Mouse (Mus musculus) adipose tissue, adult 10 weeks (tissue): ENCODE measurements around the gene Hist1h4k. TPM values are rescaled to one million over a fixed set of nuclear protein-coding genes. Genes with fewer than 3 reads are reported as not detected.

ENCODE experiments used
- polyA plus RNA-seq: library from polyadenylated mRNA; stranded (reverse); fragments of 350-450 nt; fragmentation: Illumina TruSeq; extraction: RNeasy Lipid Tissue Mini Kit (QIAGEN cat#74804); gene quantifications from one replicate; pipeline ENCODE4 v1.2.3, GENCODE M21; 2014; ENCODE audit warnings: low read depth, low replicate concordance

Gene Hist1h4k
- not detected for polyA plus RNA-seq

DNA sequence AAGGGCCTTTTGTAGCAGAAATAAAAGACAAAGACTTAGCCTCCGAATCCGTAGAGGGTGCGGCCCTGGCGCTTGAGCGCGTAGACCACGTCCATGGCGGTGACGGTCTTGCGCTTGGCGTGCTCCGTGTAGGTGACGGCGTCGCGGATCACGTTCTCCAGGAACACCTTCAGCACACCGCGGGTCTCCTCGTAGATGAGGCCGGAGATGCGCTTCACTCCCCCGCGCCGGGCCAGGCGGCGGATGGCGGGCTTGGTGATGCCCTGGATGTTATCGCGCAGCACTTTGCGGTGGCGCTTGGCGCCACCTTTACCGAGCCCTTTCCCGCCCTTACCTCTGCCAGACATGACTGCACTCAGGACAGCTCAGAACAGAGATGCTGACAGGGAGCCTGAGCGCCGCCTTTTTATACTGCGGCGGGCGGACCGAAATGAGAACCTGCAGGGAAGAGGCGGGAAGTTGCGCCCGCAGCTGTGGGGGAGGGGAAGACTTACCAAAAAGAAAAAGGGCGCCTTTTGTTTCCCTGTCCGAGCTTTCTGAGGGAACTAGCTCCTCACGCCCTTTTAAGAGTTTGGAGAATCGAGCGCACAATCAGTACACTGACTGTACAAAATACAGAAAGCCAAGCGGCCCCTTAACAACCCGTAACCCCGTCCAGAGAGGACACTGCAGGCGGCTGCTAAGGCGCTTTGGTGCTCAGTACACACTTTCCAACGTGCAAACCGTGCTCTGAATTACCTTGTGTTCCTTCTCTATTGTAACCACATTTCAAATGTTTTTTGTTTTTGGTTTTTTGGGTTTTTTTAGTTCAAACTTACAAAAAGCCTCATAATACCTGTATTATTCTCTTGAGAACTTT lies at the start of gene Hist1h4k:
TSS of gene Hist1h4k (minus strand) at position 347 of the 859 bp plus-strand sequence.

GRCm38 (mm10) chr13:21786899-21787629 lies 36.8 kb upstream of the Hist1h4k start, which contains the start of the genes Hist1h2an and Hist1h2bp:
TSS of gene Hist1h2an (minus strand) at chr13:21787218.
TSS of gene Hist1h2bp (plus strand) at chr13:21787461.

DNA sequence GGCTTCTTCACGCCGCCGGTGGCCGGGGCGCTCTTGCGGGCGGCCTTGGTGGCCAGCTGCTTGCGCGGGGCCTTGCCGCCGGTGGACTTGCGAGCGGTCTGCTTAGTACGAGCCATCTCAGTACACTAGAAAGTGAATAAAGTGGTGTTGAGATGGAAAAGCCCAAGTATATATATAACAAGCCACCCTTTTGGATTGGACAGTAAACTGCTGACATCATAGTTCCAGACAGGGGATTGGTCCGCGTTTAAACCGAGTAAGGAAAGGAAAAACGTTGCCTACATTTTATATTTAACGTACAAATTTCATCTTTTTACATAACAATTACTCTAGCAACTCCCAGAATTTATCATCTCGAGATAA lies 32.9 kb upstream of the Hist1h4k start, which contains the start of gene Hist1h3i:
TSS of gene Hist1h3i (minus strand) at position 116 of the 363 bp plus-strand sequence.

DNA sequence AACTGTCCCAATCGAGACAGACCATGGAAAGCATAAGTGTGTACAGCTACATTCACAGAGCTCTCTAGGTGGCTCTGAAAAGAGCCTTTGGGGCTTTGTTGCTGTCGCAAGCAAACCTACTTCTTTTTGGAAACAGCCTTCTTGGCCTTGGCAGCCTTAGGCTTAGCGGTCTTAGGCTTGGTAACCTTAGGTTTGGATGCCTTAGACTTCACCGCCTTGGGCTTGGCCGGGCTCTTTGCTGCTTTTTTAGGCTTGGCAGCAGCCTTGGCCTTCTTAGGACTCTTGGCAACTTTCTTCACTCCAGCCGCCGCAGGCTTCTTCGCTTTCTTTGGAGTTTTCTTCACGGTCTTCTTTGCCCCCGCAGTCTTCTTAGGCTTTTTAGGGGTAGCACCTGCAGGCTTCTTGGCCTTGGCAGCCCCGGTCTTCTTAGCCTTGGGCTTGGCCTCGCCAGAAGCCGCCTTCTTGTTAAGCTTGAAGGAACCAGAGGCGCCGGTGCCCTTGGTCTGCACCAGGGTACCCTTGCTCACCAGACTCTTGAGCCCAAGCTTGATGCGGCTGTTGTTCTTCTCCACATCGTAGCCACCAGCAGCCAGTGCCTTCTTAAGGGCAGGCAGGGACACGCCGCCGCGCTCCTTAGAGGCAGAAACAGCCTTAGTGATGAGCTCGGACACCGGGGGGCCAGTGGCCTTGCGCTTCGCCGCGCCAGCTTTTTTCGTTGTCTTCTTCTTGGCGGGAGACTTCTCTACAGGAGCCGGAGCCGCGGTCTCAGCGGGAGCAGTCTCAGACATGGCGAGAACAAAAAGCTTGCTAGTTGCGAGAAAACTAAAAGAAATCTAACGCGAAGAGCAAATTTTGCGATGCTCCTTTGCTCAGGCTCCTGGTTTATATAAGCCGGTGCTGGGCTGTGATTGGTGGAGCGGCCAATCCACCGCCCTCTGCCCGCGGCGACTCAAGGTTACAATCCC lies 29.7 kb upstream of the Hist1h4k start, which contains the start of gene Hist1h1b:
TSS of gene Hist1h1b (minus strand) at position 859 of the 965 bp plus-strand sequence.

GRCm38 (mm10) chr13:21753524-21754285 lies 3.4 kb upstream of the Hist1h4k start, which contains the start of the genes Hist1h2ak and Hist1h2bn:
TSS of gene Hist1h2ak (minus strand) at chr13:21753827.
TSS of gene Hist1h2bn (plus strand) at chr13:21754123.

GRCm38 (mm10) chr13:21734906-21735767 lies 15.2 kb downstream of the Hist1h4k start, which contains the start of gene Hist1h4j:
TSS of gene Hist1h4j (plus strand) at chr13:21735064.

DNA sequence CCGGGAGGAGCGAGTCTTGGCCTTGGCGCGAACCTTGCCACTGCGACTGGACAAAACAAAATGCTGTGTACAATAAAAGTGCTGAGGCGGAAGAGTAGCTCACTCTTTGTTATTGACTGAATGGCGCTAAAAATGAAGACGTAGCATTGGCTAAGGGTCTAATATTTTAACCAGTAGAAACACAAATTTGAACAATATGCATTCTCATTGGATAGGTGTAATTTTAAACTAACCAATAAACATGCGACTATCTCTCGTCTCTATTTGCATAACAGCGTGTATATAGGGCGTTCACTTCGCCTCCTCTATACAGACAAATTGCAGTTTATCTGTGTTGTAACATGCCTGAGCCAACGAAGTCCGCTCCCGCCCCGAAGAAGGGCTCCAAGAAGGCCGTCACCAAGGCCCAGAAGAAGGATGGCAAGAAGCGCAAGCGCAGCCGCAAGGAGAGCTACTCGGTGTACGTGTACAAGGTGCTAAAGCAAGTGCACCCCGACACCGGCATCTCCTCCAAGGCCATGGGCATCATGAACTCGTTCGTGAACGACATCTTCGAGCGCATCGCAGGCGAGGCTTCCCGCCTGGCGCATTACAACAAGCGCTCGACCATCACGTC lies 28.4 kb downstream of the Hist1h4k start, which contains the start of gene Hist1h2bm:
TSS of gene Hist1h2bm (plus strand) at position 288 of the 616 bp plus-strand sequence.

DNA sequence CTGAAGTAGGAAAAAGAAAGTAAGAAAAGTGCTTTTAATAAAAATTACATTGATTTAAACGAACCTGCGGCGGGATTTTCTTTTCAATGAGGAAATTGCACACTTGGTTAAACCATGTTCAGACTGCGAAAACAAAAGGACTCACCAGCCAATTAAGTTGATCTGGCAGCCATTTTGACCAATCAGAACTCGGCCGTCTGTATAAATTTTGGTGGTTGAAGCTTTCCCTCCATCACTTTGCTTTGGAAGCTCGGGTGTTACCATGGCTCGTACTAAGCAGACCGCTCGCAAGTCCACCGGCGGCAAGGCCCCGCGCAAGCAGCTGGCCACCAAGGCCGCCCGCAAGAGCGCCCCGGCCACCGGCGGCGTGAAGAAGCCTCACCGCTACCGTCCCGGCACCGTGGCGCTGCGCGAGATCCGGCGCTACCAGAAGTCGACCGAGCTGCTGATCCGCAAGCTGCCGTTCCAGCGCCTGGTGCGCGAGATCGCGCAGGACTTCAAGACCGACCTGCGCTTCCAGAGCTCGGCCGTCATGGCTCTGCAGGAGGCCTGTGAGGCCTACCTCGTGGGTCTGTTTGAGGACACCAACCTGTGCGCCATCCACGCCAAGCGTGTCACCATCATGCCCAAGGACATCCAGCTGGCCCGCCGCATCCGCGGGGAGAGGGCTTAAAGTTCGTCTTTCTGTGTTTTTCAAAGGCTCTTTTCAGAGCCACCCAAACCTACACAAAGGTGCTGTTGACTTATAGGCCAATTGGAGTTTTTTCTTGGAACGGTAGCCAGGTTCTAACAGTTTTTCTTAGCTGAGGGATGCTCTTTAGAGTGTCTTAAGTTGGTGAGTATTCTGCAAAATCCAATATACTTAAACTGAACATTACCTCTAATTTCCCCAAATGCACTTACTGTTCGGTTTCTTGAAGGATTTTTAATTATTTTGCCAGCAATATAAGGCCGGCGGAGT lies 32.6 kb downstream of the Hist1h4k start, which contains the start of gene Hist1h3h:
TSS of gene Hist1h3h (plus strand) at position 263 of the 961 bp plus-strand sequence.

GRCm38 (mm10) chr13:21715864-21716539 lies 34.3 kb downstream of the Hist1h4k start, which contains the start of the genes Hist1h2bl and Hist1h2ai:
TSS of gene Hist1h2bl (minus strand) at chr13:21716143.
TSS of gene Hist1h2ai (plus strand) at chr13:21716422.

Other genes with a start within 250 kb of the Hist1h4k start
- 6.9 TPM for gene Gm11273, start 249.1 kb downstream of the Hist1h4k start, polyA plus RNA-seq
- gene Zkscan8, start 219.4 kb downstream of the Hist1h4k start, polyA plus RNA-seq, result 8.4 TPM
- gene Olfr1366, start 207.7 kb downstream of the Hist1h4k start, polyA plus RNA-seq, result not detected
- gene Olfr1535, start 190.6 kb downstream of the Hist1h4k start, polyA plus RNA-seq, result not detected
- gene Olfr1364, start 168.7 kb downstream of the Hist1h4k start, polyA plus RNA-seq, result not detected
- not detected for gene Olfr1362, start 136.5 kb downstream of the Hist1h4k start, polyA plus RNA-seq
- not detected for gene Olfr11, start 108.0 kb downstream of the Hist1h4k start, polyA plus RNA-seq
- gene Olfr1361, start 87.1 kb downstream of the Hist1h4k start, polyA plus RNA-seq, result not detected
- not detected for gene Olfr1360, start 73.1 kb downstream of the Hist1h4k start, polyA plus RNA-seq
- gene Olfr1359, start 52.4 kb downstream of the Hist1h4k start, polyA plus RNA-seq, result not detected
- not detected for gene Hist1h2bl, start 34.4 kb downstream of the Hist1h4k start, polyA plus RNA-seq
- not detected for gene Hist1h2ai, start 34.1 kb downstream of the Hist1h4k start, polyA plus RNA-seq
- not detected for gene Hist1h3h, start 32.8 kb downstream of the Hist1h4k start, polyA plus RNA-seq
- gene Hist1h2bm, start 28.5 kb downstream of the Hist1h4k start, polyA plus RNA-seq, result not detected
- gene Hist1h4j, start 15.4 kb downstream of the Hist1h4k start, polyA plus RNA-seq, result 1.1 TPM
- gene Hist1h2ak, start 3.3 kb upstream of the Hist1h4k start, polyA plus RNA-seq, result not detected
- gene Hist1h2bn, start 3.6 kb upstream of the Hist1h4k start, polyA plus RNA-seq, result not detected
- gene Hist1h1b, start 30.1 kb upstream of the Hist1h4k start, polyA plus RNA-seq, result not detected
- not detected for gene Hist1h3i, start 32.9 kb upstream of the Hist1h4k start, polyA plus RNA-seq
- not detected for gene Hist1h2an, start 36.7 kb upstream of the Hist1h4k start, polyA plus RNA-seq
- 1.7 TPM for gene Hist1h2bp, start 37.0 kb upstream of the Hist1h4k start, polyA plus RNA-seq
- 1.0 TPM for gene Hist1h2bq, start 59.7 kb upstream of the Hist1h4k start, polyA plus RNA-seq
- not detected for gene Hist1h2ao, start 60.0 kb upstream of the Hist1h4k start, polyA plus RNA-seq
- gene Hist1h4m, start 61.2 kb upstream of the Hist1h4k start, polyA plus RNA-seq, result not detected
- gene Hist1h4n, start 81.7 kb upstream of the Hist1h4k start, polyA plus RNA-seq, result 2.9 TPM
- gene Hist1h2ap, start 83.0 kb upstream of the Hist1h4k start, polyA plus RNA-seq, result not detected
- 0.46 TPM for gene Hist1h2br, start 83.2 kb upstream of the Hist1h4k start, polyA plus RNA-seq
- 3.0 TPM for gene Zfp184, start 194.6 kb upstream of the Hist1h4k start, polyA plus RNA-seq
- gene Pom121l2, start 230.7 kb upstream of the Hist1h4k start, polyA plus RNA-seq, result 3.5 TPM